Mouse (Mus musculus) kidney, postnatal 36 days (tissue): ENCODE results near the gene Hddc3.
A peak's percentile ranks its signal among the peaks of the same experiment; 100 is the strongest.
"Not testable (repeated sequence)": the region's sequence is repeated elsewhere in the genome, so short reads cannot be mapped to it uniquely, and the experiment has no call there.

Source experiments
- DNase-seq, 2 experiments: peaks; one replicate each; pipeline ENCODE4 v3.0.0; 2021 to 2022; ENCODE audit warnings: mixed read lengths in 2 of 2

Gene Hddc3

DNA sequence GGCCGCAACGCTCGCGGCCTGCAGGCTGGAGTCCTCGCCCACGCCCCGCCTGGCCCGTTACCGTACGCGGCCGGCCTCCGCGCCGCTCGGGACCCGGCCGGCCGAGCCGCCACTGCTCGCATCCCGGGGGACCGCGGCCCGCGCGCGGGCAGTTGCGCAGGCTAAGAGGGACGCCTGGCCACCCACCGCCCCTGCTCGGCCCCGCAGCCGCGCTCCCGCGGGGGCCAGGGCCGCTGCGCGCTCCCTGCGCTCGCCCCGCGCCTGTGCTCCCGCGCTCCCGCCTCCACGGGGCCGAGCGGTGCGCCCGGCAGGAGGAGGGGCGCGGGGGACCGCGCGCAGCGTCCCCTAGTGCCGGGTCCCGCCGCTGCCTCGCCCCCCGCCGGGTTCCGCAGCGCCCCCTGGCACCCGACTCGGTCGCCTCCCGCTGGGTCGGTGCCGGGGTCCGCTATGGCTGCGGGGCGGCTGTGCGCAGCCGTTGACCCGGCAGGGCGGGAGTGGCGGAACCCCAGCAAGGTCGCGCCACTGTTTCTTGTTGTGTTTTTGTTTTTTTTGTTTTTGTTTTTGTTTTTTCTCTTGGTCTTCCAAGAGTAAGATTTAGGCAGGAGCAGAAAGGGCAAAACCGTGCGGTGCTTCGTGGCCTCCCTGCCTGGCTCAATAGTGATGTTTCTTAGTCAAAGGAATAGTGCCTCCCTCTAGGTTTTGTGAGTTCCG is 28.3 kb downstream of the Hddc3 start, which contains the start of gene Man2a2:
Gene Man2a2 (minus strand): TSS at position 335 of the 711 bp plus-strand sequence.
- DNase-seq = peak; percentile 67 to 90

DNA sequence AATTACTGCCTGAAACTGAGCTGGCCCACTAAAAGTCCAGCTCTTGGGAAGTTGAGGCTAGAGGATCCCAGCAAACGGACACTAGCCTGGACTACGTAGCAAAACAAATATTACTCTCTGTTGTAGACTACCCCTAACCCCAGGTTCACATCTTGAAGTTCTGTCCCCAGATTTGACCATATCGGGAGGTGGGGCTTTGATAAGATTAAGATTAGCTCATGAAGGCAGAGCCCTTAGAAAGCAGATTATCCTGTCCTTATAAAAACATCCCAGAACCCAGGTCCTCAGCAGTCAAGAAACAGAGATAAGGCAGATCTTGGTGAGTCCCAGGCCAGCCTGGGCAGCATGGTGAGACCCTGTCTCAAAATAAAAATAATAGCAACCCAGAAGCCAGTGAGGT is 29.3 kb downstream of the Hddc3 start:
- DNase-seq = no peak

DNA sequence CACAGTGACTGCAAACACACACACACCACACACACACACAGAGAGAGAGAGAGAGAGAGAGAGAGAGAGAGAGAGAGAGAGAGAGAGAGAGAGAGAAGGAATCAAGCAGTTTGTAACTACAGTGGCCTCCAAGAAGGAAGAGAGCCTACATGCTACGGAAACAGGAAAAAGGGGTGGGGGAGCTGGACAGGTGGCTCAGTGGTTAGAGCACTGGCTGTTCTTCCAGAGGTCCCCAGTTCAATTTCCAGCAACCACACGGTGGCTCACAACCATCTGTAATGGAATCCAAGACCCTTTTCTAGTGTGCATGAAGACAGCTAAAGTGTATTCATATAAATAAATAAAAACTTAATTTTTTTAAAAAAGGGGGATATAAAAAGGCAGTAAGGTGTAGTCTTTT is 29.8 kb downstream of the Hddc3 start:
- no peak for DNase-seq

DNA sequence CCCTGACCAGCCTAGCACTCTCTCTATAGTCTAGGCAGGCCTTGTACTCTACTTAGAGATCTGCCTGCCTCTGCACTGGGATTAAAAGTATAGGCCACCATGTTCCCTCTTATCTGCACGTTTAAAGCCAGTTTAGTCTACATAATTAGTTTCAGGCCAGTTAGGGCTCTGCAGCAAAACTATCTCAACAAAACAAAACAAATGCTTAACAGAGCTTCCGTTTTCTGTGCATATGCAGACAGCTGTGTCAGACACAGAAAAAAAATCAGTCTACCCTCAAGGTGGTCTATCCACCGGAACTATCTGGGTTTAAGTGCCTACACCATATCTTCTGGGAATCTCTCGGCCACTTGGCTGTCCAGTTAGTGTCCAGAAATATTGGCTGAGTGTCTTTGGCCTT is 30.4 kb downstream of the Hddc3 start:
- DNase-seq = no peak

DNA sequence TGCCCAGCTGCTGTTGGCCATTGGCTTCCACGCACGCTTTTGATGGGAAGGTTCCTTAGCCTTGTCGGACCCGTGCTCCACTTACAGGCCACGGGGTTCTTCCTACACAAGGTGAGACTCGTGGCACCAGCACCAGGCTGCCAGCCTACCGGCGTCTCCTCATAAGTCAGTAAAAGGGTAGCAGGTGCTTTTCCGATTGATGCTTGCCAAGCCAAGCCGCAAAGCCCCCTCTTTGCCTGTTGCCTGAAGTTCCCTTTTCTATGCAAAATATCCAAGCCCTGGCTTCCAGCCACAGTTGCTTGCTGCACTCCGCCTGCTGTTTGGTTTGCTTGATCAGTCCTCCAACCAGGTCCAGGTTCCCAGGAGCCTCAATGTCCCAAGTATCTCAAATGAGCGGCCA is 30.9 kb downstream of the Hddc3 start:
- DNase-seq = no peak

DNA sequence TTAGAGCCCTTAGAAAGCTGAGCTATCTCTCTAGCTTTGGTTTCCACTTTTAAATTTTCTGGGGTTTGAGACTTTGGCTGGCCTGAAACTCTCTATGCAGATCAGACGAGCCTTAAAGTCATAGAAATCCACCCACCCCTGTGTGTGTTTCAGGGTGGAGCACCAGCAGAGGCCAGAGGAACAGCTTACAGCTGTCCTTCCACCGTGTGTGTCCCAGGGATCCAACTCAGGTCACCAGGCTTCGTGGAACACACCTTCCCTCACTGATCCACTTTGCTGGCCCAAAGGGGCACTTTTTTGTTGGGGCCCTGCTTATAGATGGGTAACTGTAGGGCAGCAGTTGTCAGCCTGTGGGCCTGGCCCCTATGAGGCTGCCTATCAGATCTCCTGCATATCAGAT is 31.4 kb downstream of the Hddc3 start:
- DNase-seq = no peak

DNA sequence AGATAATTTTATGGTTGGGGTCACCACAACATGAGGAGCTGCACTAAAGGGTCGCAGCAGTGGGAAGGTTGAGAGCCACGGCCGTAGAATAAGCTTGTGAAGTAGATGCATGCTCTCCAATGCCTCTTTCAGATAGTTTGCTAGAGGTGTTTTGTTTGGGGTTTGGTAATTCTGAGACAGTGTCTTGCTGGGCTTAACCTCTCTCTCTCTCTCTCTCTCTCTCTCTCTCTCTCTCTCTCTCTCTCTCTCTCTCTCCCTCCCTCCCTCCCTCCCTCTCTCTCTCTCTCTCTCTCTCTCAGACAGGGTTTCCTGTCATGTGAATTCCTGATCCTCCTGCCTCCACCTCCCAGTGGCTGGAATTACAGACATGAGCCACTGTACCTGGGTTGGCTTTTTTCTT is 31.8 kb downstream of the Hddc3 start:
- no peak for DNase-seq

DNA sequence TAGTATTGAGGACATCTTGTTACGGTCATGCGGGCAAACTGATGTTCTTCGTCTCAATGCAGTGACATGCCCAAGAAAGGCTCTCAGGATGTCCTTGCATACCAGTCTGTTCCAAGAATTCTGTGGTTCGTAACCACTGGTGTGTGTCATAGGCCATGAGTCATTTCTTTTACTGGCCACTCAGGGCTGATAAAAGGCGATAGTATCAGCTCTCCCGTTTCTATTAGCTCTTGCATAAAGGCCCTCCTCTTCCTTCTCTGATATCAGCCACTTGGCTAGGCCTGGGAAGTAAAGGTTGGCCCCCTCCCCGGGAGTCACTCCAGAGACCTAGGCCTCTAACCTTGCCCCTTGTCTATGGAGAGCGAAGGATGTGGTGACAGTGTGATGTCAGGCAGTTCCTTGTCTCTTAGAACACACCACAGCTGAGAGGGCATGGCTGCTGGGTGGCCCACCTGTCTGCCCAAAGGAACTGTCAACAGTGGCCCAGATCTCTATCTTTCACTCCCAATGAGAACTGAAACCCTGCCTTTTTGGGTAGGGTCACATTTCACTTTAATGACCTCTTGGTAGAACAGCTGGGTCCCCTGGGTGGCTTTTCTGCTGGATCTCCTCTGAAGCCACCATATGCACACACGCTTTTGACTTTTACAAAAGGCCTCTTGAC is 32.6 kb downstream of the Hddc3 start:
- no peak for DNase-seq

DNA sequence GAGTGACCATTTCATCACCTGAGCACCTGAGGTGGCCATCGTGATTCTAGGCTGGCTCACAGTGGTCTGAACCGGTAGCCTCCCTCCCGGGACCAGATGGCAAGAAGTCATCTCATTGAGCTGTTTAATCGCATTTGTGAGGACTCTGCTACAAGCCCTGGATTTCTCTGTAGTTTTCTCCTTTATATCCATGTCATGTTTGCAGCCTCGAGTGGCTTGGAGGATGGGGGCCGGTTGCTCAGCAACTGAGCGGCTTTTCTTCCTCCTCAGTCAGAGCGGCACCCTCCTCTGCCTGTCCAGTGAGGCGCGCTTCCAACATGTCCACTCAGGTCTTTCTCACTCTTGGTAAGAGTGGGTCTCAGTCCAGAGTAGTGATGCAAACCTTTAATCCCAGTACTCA is 33.3 kb downstream of the Hddc3 start:
- no peak for DNase-seq

DNA sequence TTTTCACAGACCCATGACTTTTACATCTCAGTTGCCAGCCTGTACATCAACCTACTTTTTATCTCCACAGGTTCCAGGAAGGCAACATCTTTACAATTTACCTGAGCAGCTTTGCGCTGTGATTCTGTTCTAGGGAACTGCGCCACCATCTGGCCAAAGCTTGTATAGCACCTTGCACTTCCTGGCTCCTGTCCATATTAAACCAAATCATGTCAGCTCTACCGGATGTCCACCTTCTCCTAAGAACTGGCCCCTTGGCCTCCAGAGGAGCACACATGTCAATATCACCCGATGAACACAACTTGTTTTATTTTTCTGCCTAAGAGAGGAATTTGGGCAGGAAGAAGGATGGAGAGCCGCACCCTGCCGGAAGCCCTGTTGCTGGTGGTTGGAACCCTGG is 34.6 kb downstream of the Hddc3 start:
- peak; percentile 69 to 83 for DNase-seq

DNA sequence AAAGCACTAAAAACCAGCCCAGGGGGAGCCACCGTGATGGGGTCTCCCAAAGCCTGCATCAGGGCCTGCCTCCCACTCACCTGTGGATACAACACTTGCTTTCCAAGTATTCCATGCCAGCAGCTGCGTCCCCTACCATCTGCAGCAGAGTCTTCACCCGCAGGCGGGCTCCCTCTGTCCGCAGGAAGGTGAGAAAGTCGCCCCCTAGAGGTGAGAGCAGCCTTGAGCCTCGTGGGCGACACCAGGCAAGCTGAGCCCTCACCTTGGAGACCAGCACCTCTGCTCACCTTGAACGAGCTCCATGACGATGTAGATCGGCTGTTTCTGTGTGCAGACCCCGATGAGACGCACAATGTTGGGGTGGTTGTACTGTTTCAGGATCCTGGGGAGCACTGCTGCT is 36.6 kb downstream of the Hddc3 start:
- peak; percentile 27 to 73 for DNase-seq

DNA sequence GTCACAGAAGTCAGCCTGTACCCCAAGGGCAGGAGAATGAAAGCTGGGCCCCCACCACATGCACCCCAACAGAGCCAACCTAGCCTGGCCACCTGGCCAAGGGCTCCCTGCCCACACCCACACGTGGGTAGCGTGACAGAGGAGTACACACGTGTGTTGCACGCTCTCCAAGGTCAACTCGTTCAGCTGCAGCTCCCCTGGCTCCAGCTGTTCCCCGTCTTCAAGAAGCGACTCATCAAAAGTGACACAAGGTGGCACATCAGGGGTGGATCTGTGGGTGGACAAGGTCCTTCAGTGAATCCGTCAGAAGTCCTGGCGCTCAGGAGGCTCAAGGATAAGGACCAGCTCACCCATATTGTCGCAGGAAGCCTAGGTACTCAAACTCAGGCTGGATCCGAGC is 40.0 kb downstream of the Hddc3 start:
- DNase-seq = no peak

DNA sequence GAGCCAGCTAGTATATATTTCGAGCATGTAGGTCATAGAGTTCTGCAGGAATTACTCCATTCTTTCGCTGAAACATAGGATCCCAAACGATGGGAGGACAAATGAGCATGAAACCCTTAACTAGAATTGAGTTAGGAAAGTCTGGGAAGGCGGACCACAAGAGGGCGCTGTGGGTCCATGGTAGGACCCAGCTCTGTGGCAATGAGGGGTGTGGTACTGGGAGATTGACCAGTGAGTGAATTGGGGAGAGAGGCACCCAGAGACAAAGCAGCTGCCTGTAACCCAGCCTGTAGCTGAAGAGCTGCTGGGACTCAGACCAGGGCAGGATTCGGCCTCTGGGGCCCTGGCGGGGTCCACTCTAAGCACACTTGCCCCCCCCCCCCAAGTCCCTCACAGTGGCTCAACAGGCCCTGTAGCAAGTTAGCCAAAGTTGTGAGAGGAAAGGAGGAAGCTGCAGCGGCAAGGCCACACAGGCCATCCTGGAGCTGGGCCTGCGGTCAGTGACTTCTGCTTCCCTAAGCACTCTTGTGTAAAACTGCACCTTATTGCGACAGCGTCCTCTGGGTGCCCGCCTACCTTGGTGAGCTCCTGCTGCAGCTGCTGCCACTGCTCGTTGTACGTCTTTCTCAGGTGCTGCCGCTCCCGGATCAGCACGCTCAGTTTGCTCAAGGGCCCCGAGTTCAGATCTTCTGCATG is 43.5 kb downstream of the Hddc3 start:
- peak; percentile 90 to 97 for DNase-seq

DNA sequence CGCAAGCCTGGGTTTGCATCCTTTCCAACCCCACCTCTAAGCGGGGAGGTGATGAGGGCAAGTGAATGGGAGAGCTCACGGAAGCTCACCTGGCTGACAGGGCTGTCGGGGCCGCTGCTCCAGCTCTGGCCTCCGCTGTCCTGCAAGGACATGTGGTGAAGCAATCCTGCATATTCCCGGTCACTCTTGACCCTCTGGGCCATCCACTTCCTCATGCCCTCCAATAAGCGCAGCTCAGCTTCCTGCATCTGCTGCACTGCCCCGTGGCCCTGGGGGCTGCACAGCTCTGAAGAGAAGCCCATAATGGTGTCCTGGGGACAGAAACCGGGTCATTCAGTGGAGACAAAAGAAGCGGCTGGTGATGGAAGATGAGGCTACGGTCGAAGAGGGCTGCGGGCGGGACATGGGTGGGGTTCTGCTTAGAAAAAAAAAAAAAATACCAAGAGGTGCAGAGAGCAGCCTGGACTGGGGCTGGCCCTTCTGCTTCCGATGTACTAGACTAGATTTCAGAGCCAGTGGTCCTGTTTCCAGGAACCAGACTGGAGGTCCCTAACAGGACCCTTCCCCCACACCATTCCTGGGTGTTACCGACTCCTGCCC is 44.2 kb downstream of the Hddc3 start:
- DNase-seq = peak in 1 of 2 experiments; percentile 44

DNA sequence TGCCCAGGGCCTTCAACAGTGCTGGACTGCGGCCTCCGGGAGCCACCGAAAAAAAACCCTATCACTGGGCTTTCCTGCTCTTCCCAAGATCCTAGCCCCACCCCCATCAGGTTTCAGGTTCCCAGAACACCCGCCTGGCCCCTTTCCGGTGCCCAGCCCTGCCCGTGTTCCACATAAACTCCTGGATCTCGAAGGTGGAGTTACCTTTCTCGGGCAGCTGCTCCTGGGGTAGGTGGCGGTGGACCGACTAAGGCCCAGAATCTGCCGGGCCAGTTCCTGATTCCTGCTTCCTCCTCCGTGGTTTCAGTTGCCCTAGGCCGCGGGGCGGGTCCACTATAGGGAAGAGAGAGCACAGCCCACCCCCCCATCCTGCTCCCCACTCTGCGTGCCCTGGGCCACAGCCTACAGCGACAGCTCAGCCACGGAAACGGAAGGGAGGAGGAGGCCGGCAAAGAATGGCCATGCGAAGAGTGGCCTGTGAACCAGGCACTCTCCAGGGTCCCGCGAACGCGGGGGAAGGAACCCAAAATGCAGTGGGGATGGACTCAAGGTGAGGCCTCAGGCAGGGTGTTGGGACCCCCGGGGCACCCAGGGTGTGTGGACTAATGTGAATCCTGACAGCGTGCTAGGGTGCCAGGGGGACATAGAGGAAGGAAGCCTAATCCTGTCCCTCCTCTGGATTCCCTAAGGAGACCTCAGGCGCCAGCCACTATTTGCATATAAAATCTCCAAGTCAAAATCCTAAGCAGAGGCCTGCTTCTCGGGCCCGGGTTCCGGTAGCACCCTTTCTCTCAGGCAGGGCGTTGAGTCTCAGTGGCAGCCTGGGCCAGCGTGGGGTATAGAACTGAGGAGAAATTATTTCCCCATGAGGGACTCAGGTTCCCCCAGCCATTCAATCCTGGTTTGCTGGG is 45.0 kb downstream of the Hddc3 start, which contains the start of gene Fes:
Gene Fes (minus strand): TSS at position 314 of the 911 bp plus-strand sequence.
- peak; percentile 80 to 81 for DNase-seq

DNA sequence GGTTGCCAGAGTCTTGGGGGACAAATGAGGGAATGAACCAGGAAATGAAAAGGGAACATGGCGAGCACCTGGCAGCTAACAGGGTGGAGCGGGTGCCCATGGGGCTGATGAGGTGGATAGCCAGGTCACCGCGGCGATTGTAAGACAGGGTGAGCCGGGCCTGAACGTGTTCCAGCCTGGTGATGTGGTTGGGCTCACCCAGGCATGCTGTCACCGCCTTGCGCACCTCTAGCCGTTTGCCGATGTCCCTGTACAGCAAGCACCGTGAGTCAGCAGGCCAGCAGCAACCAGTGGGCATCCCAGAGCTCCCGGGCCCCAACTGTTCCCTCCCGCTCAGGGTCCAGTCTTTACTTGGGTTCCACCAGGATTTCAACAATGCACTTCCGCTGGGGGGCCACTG is 49.2 kb downstream of the Hddc3 start:
- no peak for DNase-seq

DNA sequence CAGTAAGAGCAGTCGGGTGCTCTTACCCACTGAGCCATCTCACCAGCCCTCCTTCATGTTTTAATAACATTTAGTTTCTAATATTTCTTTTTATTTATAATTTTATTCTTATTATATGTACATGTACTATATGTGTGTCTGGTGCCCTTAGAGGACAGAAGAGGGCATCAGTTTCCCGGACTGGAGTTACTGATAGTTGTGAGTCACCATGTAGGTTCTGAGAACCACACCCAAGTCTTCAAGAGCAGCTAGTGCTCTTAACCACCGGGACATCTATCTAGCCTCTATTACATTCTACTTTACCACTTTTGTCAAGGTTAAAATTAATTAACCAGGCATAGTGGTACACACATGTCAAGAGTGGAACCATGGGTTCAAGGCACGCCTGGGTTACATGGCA is 51.7 kb downstream of the Hddc3 start:
- no peak for DNase-seq

DNA sequence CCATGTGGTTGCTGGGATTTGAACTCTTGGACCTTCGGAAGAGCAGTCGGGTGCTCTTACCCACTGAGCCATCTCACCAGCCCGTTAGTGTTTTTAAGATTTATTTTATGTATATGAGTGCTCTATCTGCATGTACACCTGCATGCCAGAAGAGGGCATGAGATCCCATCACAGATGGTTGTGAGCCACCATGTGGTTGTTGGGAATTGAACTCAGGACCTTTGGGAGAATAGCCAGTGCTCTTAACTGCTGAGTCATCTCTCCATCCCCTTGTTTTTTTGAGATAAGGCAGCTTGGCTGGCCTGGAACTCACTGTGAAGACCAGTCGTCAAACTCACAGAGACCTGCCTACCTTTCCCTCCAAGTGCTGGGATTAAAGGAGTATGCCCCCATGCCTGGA is 53.5 kb downstream of the Hddc3 start:
- DNase-seq = not testable (repeated sequence)

DNA sequence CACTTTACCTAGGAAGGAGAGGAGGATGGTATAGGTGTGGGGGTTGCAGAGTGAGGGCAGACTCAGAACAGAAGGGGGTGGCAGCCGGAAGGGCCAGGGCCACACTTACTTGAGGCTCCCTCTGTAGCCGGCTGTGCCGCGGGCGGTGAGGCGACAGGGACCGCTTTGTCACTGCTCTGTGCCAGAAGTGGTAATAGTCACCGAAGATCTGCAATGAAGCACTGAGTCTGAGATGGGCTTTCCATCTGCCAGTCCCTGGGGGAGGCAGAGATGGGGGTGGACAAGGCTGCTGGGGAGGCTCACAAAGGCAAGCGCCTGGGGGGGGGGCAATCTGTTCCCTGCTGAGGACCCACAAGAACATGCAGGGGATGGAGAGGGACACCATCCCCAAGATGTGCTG is 55.1 kb downstream of the Hddc3 start:
- no peak for DNase-seq

DNA sequence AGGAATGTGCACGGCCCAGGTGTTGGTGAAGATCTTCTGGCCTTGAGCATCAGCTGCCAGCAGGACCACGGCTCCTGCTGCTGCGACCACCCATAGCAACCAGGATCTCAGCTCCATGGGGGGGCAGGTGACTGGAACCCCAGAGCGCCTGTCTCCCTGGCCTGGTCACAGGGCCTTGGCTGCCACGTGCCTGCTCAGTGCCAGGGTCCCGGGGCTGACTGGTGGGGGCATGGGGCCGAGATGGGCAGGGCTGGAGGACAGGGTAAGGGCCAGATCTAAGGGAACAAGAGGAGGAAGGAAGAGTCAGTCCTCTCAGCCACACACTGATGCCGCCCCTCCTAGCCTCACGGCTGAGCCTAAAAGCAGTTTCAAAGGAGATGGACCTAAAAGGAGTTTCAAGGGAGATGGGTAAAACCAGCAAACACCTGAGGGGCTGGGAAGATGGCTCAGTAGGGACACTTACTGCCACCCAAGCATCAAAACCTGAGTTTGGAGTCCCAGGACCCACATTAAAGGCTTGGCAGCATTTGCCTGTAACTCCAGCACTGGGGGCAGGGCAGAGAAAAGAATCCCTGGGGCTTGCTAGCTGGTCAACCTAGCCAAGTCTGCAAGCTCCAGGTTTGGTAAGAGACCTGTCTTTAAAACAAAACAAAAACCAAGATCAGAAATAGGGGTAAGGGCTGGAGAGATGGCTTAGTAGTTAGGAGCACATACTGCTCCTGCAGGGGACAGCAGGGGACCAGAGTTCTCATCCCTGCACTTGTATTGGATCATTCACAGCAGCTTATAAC is 55.9 kb downstream of the Hddc3 start:
- no peak for DNase-seq

DNA sequence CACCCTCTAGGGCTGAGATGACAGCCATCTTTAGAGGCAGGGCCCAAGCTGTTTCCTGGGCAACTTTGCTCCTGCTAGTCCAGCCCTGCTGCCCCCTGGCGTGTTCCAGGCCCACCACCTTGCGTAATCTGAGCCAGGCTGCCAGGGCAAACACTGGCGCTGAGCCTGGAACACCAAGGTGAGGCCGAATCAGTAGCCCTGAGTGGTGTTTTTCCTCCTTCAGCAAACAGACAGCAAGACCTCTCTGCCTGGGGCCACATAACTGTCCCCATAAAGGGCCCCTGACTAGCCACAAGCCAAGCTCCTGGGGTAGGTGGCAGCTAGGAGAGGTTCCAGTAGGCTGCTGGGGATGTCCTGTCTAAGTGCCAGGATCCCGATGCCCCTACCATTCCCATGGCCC is 57.2 kb downstream of the Hddc3 start:
- DNase-seq = peak; percentile 90 to 93
